Mouse (Mus musculus) intestine, embryonic 14.5 days (tissue): ENCODE results near the gene Adgrl3. TPM values are rescaled to one million over a fixed set of nuclear protein-coding genes. Genes with fewer than 3 reads are reported as not detected.

Experiments used
- ATAC-seq: fragments of 200-750 bp; cut with Nextera tagmentation; replicated peaks from 2 replicates; pipeline ENCODE4 v1.8.0; 2017; ENCODE audit warnings: low read depth, moderate number of reproducible peaks, moderate TSS enrichment, moderate library complexity; ENCODE audit not compliant: low FRiP score, low TSS enrichment
- DNase-seq: peaks from one replicate; pipeline ENCODE4 v3.0.0-alpha.2; 2018; ENCODE audit warnings: low spot score
- H3K27ac ChIP-seq: fragments of 300-500 bp; sonication (generic); 2 replicates; pipeline ENCODE4 v1.5.1; 2014; ENCODE audit warnings: low read depth, mild to moderate bottlenecking, control low read depth
- H3K27me3 ChIP-seq: fragments of 300-500 bp; sonication (generic); replicated peaks from 2 replicates; pipeline ENCODE4 v1.6.1; 2014; ENCODE audit warnings: low read length, control low read depth; ENCODE audit not compliant: control insufficient read depth, insufficient read depth
- H3K36me3 ChIP-seq: fragments of 300-500 bp; sonication (generic); 2 replicates; pipeline ENCODE4 v1.6.1; 2014; ENCODE audit warnings: low read length, control low read depth; ENCODE audit not compliant: control insufficient read depth, insufficient read depth
- H3K4me1 ChIP-seq: fragments of 300-500 bp; sonication (generic); replicated peaks from 2 replicates; pipeline ENCODE4 v1.6.1; 2014; ENCODE audit warnings: low read length, control low read depth, mixed read lengths; ENCODE audit not compliant: control insufficient read depth, insufficient read depth
- H3K4me2 ChIP-seq: fragments of 300-500 bp; sonication (generic); 2 replicates; pipeline ENCODE4 v1.6.1; 2014; ENCODE audit warnings: low read length
- H3K4me3 ChIP-seq: fragments of 300-500 bp; sonication (generic); 2 replicates; pipeline ENCODE4 v1.5.1; 2014; ENCODE audit warnings: low read depth, low read length, control low read depth, mixed read lengths
- H3K9ac ChIP-seq: fragments of 300-500 bp; sonication (generic); 2 replicates; pipeline ENCODE4 v1.6.1; 2014; ENCODE audit warnings: mild to moderate bottlenecking, low read length
- H3K9me3 ChIP-seq: fragments of 300-500 bp; sonication (generic); 2 replicates; pipeline ENCODE4 v1.6.1; 2016; ENCODE audit warnings: low read length, control low read depth; ENCODE audit not compliant: control insufficient read depth
- WGBS: fragments of 180-500 bp; shearing (Covaris S2); extraction: QIAGEN DNeasy Blood & Tissue Kit; methylation state at CpG from one replicate; pipeline ENCODE4 v1.1.7; 2014; 5-methylcytosine and 5-hydroxymethylcytosine counted together
- polyA plus RNA-seq: library from polyadenylated mRNA; unstranded; fragments of >200 nt; fragmentation: Nextera tagmentation; extraction: Ambion mirVana; gene quantifications from 2 replicates; pipeline ENCODE4 v1.2.1, GENCODE M21; 2014

Gene Adgrl3
- polyA plus RNA-seq, 1 experiment from 2014 or later = 13.5 TPM

DNA sequence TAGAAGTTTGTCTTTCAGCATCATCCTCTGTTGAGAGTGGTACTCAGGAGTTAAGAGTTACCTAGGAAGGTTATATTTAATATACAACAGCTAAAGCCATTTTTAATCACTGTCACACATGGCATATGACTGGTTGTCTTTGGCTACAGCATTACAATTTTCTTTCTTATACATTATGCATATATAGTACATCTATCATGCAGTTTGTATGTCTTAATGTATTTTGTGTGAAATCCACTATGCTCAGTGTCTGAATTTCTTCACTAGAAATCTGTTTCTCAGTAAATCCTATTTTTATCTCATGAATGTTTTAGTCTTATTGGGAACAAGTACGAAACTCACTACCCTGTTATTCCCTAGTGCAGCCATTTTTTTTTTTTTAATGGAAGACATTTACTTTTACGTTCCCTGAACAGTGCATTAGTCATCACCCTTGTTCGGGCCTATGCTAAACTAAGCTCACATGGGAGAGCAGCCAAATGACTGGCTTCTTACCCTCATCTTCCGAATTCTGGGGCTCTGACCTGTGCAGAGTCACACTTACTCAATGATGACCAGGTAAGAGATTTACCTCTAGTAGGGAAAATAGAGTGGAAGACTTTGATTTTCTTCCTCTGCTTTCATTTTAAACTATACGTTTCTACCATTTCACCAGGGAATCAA lies 63.9 kb downstream of the Adgrl3 start:
- 80% methylated on average over 5 of the region's 5 CpGs for WGBS
- ATAC-seq = no peak
- Histone ChIP-seq H3K9ac (no peak overlapping the region), H3K27me3 (no peaks in the 10 kb centered on the region), H3K36me3 (no peaks in the 10 kb centered on the region), H3K9me3 (no peaks in the 10 kb centered on the region), H3K4me3 (no peak overlapping the region), H3K4me1 (no peaks in the 10 kb centered on the region), H3K4me2 (no peak overlapping the region), H3K27ac (no peak overlapping the region)
- no peak for DNase-seq

GRCm38 (mm10) chr5:81085152-81085551 lies 65.2 kb downstream of the Adgrl3 start:
- H3K9ac ChIP-seq = no peak overlapping the region
- no peaks in the 10 kb centered on the region for H3K36me3 ChIP-seq
- DNase-seq (no peak), ATAC-seq (no peak)
- H3K27ac ChIP-seq = no peak overlapping the region
- no peak overlapping the region for H3K4me2 ChIP-seq
- no peak overlapping the region for H3K4me3 ChIP-seq
- WGBS = 74% methylated on average over 4 of the region's 4 CpGs
- H3K27me3 ChIP-seq = no peaks in the 10 kb centered on the region
- H3K4me1 ChIP-seq = no peaks in the 10 kb centered on the region
- H3K9me3 ChIP-seq = no peaks in the 10 kb centered on the region

- 82% methylated on average over 2 of the region's 2 CpGs for WGBS
- Histone ChIP-seq H3K4me3 (no peak overlapping the region), H3K4me1 (no peaks in the 10 kb centered on the region), H3K9ac (no peak overlapping the region), H3K4me2 (no peak overlapping the region), H3K9me3 (no peaks in the 10 kb centered on the region), H3K27ac (no peak overlapping the region), H3K27me3 (no peaks in the 10 kb centered on the region), H3K36me3 (no peaks in the 10 kb centered on the region)
- ATAC-seq (no peak), DNase-seq (no peak)
Observed at GRCm38 (mm10) chr5:81088667-81089066, 68.7 kb downstream of the Adgrl3 start.

DNA sequence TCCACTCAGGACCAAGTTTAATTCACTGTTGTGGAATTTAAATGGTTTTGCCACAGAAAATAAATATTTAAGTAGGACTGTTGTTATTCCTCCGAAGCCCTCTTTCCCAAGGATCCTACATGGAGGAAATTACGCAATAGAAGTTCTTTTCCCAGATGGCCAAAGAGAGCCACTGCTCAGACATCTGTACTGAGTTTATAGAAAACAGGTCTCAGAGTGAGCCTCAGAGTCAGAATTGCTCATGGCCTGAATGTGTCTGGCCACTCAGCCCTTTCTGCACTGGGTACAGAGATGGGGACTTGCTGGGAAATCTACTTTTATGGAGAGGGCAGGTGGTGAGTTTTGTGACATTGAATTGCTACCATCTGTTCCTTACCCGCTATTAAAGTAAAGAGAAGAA lies 74.7 kb downstream of the Adgrl3 start:
- no peaks in the 10 kb centered on the region for H3K9me3 ChIP-seq
- H3K4me3 ChIP-seq = no peak overlapping the region
- no peak overlapping the region for H3K27ac ChIP-seq
- WGBS = 64% methylated on average over 3 of the region's 3 CpGs
- H3K36me3 ChIP-seq = no peaks in the 10 kb centered on the region
- no peak overlapping the region for H3K4me2 ChIP-seq
- no peaks in the 10 kb centered on the region for H3K27me3 ChIP-seq
- ATAC-seq (no peak), DNase-seq (no peak)
- no peak overlapping the region for H3K9ac ChIP-seq
- no peaks in the 10 kb centered on the region for H3K4me1 ChIP-seq

DNA sequence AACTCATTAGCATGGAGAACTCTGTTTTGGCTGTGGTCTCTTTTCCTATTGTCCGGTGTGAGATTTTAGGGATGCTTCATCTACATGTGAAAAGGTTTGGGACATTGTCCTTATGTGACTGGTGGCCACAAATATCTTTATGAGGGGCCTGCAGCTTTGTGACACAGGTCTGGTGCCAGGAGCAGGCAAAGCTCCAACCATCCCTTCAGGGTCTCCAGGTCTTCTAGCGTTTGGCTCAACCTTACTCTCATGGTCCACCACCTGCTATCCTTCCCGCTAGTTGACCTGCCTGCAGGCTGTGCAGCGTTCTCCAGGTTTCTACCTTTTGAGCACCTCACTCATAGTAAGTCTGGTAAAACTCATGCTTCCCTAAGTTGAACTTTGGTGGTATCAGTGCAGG lies 77.2 kb downstream of the Adgrl3 start:
- no peak for ATAC-seq
- no peak for DNase-seq
- no peaks in the 10 kb centered on the region for H3K27me3 ChIP-seq
- H3K4me2 ChIP-seq = no peak overlapping the region
- no peak overlapping the region for H3K4me3 ChIP-seq
- peaks cover 2% of the 10 kb centered on the region; the same call in 1 of the 2 replicates for H3K4me1 ChIP-seq
- H3K9ac ChIP-seq = no peak overlapping the region
- WGBS = 97% methylated on average over 4 of the region's 4 CpGs
- no peaks in the 10 kb centered on the region for H3K9me3 ChIP-seq
- no peak overlapping the region for H3K27ac ChIP-seq
- no peaks in the 10 kb centered on the region for H3K36me3 ChIP-seq

- no peak for ATAC-seq
- H3K9me3 ChIP-seq = no peaks in the 10 kb centered on the region
- no peak for DNase-seq
- no peaks in the 10 kb centered on the region for H3K36me3 ChIP-seq
- H3K27ac ChIP-seq = no peak overlapping the region
- WGBS = 84% methylated on average over 1 of the region's 1 CpGs
- no peaks in the 10 kb centered on the region for H3K27me3 ChIP-seq
- H3K4me3 ChIP-seq = no peak overlapping the region
- no peaks in the 10 kb centered on the region for H3K4me1 ChIP-seq
- H3K4me2 ChIP-seq = no peak overlapping the region
- no peak overlapping the region for H3K9ac ChIP-seq
Observed at GRCm38 (mm10) chr5:81107431-81107830, 87.5 kb downstream of the Adgrl3 start.

DNA sequence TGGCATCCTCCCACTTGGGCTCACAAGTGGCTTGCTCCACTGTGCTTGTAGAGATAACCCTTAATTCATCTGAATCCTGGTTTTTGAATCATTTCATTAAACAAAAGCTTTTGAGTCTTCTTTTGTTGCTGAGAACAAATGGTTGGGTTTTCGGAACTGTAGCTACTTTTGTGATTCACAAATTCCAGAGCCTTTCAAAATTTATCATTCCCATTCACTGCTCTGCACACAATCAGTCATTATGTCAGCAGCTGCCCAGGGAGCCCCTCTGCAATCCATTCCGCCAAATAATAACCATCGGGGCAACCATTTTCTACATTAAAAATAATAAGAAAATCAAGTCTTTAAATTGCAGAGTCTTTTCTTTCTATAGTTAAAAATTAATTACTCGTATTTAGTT lies 104.5 kb downstream of the Adgrl3 start:
- Histone ChIP-seq H3K4me1 (no peaks in the 10 kb centered on the region), H3K9me3 (no peaks in the 10 kb centered on the region), H3K36me3 (no peaks in the 10 kb centered on the region), H3K9ac (no peak overlapping the region), H3K27ac (no peak overlapping the region), H3K4me2 (no peak overlapping the region), H3K4me3 (no peak overlapping the region), H3K27me3 (no peaks in the 10 kb centered on the region)
- no peak for DNase-seq
- 72% methylated on average over 4 of the region's 4 CpGs for WGBS
- no peak for ATAC-seq

DNA sequence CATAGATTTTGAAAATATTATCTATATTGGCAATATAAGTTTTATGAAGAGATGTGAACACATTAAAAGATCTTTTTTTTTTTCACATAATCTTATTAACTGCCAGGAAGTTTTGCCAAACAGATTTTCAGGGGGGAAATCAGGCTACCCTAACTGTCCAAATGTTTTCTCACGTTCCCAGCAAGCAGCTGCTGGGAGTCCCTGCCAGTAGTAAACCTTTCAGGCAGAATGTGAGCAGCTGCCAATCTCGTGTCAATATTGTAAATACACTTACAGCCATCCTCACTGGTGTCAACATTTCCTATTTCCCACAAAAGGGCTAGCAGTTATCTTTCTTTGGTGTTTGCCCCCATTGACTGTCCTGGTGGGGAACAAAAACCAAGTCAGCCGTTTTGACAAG lies 107.7 kb downstream of the Adgrl3 start:
- Histone ChIP-seq H3K27ac (no peak overlapping the region), H3K4me2 (no peak overlapping the region), H3K9me3 (no peaks in the 10 kb centered on the region), H3K4me1 (no peaks in the 10 kb centered on the region), H3K9ac (no peak overlapping the region), H3K4me3 (no peak overlapping the region), H3K36me3 (no peaks in the 10 kb centered on the region), H3K27me3 (no peaks in the 10 kb centered on the region)
- WGBS = 43% methylated on average over 3 of the region's 3 CpGs
- no peak for ATAC-seq
- no peak for DNase-seq

GRCm38 (mm10) chr5:81136394-81136793 lies 116.5 kb downstream of the Adgrl3 start:
- DNase-seq (no peak), ATAC-seq (no peak)
- Histone ChIP-seq H3K36me3 (no peaks in the 10 kb centered on the region), H3K4me3 (no peak overlapping the region), H3K27me3 (no peaks in the 10 kb centered on the region), H3K27ac (no peak overlapping the region), H3K9ac (no peak overlapping the region), H3K4me2 (no peak overlapping the region), H3K4me1 (no peaks in the 10 kb centered on the region), H3K9me3 (no peaks in the 10 kb centered on the region)
- WGBS = 73% methylated on average over 1 of the region's 1 CpGs
